Mouse (Mus musculus) skeletal muscle tissue, adult 2 months (tissue): Measurements from ENCODE around the gene Fam198a.
A peak's percentile ranks its signal among the peaks of the same experiment; 100 is the strongest.
"Not testable (repeated sequence)": the region's sequence is repeated elsewhere in the genome, so short reads cannot be mapped to it uniquely, and the experiment has no call there.

Experiments
- DNase-seq: peaks from one replicate; pipeline ENCODE4 v3.0.0-alpha.2; 2012; ENCODE audit warnings: low read depth, low spot score

Gene Fam198a

DNA sequence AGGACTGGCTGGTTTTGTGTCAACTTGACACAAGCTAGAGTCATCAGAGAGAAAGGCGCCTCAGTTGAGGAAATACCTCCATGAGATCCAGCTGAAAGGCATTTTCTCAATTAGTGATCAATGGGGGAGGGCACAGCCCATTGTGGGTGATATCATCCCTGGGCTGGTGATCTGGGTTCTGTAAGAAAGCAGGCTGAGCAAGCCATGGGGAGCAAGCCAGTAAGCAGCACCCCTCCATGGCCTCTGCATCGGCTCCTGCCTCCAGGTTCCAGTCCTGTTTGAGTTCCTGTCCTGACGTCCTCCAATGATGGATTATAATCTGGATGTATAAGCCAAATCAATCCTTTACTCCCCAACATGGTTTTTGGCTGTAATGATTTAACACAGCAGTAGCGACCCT, 70.4 kb downstream of the Fam198a start:
- not testable (repeated sequence) for DNase-seq

DNA sequence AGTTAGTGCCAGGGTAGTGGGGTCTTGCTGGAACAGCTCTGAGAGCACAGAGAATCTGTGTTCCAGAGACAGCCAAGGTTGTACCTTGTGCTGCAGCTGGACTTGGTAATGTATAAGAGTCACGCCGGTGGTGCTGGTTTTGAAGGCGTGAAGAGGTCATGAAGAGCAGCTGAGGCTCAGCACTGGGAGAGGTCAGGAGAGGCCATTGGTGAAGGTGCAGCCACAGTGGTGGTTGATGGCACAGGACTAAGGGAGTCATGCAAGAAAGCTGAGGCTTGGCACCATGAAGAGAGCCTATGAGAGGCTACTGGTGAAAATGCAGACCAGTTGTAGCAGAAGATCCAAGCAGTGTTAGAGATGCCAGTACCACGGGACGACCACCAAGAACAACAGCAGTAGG, 70.8 kb downstream of the Fam198a start:
- DNase-seq: no peak

DNA sequence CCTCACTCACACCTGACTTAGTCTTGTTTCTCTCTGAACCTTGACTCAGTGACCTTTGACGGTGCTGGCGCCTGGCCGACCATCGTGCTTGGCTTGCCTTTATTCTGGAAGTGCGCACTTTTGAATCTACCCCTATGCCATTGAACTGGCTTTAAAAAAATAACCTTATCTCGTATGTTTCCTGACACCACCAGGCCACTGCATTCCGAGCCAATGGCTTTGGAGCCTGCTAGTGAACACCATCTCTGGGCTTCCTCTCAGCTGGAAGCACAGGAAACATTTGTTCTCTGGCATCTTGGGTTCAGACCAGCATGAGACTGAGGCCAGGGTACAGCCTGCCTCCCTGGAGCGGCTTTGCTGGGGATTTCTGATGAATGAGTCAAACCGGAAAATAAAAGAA, 72.0 kb downstream of the Fam198a start:
- DNase-seq: peak; percentile 86

DNA sequence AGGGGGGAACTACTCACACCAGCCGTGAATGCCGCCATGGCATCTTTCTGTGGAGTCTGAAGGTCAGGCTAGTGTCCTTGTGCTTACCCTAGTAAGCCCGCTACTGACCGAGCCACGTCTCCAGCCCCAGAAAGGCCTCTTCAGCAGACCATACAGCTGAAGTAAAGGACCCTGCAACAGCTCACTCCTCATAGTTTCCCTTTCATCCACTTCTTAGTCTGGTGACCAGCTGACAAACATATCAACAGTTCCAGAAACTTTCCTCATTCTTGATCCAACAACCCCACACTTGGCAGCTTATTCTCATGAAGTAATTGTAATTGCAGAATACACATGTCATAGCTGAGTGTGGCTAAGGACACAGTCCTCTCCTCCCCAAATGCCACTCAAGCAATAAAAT, 73.1 kb downstream of the Fam198a start:
- DNase-seq: peak; percentile 70

DNA sequence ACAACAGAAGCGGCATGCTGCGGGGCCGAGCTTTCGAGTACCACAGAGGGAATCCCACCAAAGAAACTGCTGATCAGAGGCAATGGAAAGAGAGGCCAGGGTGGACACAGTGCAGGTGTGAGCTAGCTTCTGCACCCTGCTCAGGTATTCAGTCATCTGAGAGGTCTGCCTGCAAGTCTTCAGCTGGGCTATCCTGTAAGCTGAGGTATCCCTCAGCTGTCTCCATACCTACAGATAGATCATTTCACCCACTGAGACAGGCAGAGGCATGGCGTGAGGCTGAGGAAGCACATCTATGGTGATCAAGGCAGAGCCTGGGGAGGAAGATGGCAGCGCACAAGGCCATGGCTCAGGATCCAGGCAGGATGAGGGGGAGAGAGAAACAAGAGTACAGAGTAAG, 73.6 kb downstream of the Fam198a start:
- no peak for DNase-seq

DNA sequence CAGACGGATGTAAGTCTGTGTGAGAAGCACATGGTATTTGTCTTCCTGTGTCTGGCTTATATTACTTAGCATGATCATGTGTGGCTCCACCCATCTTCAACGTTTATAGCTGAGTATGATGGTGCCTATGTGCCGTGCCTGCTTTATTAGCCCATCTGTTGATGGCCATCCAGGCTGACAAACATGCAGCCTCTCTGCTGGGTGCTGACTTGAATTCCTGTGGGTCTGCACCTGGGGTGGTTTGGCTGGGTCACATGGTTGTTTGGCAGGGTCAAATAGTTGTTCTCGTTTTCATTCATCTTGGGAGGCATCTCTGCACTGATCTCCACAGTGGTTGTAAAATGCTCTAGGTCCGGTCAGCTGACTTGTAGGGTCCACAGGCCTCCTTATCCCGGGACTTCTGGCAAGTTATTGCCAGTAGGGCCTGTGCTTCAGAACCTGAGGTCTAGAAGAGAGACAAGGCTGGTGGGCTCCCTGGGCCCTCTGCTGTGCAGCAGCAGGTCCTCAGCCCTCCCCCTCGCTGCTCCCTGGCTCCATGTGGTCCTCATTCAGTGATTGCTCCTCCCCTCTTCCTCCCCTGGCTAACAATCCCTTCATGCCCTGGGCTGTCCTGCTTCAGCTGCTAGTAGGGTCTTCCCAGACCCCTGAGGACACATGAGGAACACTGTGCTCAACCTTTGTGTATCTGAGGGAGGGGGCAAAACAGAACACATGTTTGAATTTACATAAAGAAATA, 75.2 kb downstream of the Fam198a start:
- no peak for DNase-seq

DNA sequence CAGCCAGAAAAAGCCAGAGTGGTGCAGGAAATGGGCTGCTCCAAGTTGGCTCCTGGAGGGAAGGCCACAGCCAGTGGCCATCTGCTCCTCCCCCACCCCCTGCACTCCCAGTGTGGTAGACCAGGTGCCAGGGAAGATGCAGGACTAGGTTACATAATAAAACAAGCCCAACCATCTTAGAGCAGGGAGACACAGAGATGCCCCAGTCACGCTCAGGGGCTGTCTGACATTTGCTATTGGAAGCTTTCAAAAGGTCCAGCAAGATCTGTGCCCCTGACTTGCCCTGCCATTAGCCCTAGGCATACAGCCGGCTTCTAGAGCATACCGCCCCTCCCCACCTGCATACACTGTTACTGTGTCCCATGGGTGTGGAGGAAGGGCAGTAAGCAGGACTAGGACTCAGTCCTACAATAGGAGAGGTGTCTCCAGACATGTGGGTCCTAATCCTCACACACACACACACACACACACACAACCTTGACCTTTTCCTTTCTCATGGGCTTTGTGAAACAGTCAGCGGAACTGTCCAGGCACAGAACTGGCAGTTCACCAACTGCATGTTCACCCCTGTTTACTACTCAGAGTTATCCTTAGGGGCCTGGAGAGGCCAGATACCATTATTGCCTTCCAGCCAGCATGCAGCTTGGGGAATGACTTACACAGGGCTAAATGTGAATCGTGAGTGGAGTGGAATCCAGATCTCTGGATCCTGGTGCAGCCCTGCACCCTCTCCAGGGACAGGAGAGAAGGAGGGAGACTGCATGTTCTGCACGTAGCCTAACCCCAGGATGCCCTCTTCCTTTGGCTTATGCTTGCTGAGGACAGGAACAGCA, 76.5 kb downstream of the Fam198a start:
- DNase-seq: peak; percentile 93

DNA sequence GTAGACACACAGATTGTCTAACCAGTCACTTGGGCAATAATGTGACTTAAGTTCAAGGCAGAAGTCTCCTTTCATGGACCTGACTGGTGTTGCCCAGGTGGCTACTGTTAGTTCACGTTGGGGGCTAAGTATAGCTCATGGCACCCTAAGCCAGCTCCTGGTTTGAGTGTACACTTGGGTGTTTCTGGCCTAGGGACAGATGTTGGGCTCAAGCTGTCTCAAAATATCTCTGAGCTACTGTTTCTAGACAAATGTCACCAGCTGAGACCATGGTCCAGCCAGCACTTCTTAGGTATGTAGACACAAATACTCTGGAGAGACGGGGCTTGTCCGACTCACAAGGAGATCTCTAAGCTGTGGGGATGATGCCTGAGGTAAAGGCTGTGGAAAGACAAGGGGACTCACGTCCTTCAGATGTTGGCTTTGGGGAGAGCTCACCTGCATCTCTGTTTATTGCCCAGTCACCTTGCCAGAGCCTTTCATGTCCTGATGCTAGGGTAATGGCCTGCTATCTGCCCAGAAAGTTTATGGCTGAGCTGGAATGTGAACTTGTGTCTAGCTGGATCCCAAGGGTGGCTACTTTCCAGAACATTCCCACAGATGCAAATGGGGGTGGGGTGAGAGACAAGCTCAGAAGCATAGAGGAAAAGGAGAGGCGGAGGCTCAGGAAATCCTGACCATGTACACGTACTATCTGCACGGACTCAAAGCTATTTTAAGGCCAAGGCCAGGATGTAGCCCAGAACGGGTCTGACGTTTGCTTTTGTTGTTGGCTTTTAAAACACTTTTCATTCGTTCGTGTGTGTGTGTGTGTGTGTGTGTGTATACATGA, 77.3 kb downstream of the Fam198a start:
- DNase-seq: peak; percentile 84

DNA sequence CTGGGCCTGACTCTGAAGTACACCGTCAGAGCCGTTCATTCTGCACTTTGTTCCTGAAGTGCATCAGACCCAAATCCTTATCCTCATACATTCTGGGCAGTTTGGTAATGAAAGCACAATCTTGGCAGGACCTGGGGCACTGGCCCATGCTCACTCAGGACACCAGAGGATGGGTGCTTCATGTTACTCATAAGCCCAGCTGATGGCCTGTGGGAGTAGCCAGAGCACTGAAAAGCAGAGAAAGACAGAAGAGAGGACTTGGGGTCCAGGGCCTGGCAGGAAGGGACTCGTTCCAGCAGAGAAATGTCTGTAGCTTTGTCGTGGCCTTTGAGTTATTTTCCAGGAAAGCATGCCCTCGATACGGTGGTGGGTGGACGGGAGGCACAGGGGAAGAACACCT, 79.0 kb downstream of the Fam198a start:
- DNase-seq: no peak
